Mouse (Mus musculus) kidney, adult 18-20 months (tissue): ENCODE results near the gene Plscr3.
A peak's percentile ranks its signal among the peaks of the same experiment; 100 is the strongest.

Experiments
- DNase-seq: peaks from one replicate; pipeline ENCODE4 v3.0.0; 2021

Plscr3 gene

GRCm38 (mm10) chr11:69846198-69846680, at the start of gene Plscr3:
Gene Plscr3, plus strand, starts transcription at chr11:69846376.
- peak; percentile 95 for DNase-seq

DNA sequence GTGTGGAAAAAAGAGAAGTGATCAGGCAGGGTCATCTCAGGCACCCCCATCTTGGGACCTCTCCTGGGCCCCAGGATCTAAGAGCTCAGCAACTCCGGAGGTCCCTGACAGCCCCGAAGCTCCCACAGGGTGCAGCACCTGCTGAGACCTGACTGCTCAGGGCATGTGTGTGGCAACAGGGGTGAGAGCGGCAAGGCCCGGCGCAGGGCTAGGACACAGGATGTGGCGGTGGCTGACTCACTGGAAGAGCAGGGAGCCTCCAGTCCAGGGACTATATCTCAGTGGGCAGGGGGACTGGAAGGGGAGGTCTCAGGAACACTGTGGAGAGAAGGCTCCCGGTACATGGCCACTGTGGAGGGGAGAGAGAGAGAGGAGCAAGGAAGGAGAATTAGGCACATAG, 48.3 kb upstream of the Plscr3 start:
- no peak for DNase-seq

GRCm38 (mm10) chr11:69799394-69800137, 46.6 kb upstream of the Plscr3 start:
- DNase-seq = no peak

DNA sequence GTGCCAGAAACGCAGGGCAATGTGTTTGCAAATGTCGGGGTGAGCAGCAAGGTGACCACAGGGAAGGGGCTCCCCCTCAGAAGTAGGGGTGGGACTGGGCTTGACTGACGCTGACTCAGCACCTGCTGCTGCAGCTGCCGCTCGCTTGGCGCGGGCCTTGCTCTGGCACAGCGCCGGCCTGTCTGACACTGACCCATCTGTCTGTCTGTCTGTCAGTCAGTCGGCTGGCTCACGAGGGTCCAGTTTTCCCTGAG, 46.1 kb upstream of the Plscr3 start:
- no peak for DNase-seq

DNA sequence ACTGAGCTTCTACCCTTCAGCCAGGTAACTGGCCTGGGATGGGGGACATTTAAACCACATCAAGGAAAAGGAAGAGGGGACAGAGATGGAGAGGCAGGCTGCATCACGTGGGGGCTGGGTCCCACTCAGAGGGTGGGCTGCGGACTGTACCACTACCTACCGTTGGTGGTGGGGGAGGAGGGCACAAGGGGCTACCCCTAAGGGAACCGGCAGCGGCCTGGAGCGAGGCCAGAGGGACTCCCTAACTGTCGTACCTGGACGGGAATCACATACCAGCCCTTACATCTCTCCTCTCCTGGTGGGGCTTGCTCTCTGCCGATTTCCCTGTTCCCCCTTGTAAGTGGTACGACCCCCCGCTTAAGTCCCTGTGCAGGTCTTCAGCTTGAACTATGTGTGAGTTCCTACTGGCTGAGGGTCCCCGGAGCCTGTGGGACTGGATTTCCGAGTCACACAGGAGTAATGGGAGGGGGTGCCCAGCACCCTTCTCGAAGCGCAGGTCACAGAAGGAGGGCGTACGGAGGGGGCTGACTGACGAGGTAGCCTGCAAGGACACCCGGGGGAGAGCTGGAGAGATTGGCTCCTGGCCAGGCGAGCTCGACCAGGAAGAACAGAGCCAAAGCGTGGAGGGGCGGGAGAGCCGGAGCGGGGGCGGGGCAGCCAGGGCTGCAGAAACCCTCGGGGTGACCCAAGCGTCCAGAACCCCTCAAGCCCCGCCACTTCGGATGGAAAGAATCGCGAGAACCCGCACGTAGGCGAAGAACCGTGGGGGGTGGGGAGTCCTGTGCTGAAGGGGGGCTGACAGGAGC, 45.6 kb upstream of the Plscr3 start:
- peak; percentile 54 for DNase-seq

DNA sequence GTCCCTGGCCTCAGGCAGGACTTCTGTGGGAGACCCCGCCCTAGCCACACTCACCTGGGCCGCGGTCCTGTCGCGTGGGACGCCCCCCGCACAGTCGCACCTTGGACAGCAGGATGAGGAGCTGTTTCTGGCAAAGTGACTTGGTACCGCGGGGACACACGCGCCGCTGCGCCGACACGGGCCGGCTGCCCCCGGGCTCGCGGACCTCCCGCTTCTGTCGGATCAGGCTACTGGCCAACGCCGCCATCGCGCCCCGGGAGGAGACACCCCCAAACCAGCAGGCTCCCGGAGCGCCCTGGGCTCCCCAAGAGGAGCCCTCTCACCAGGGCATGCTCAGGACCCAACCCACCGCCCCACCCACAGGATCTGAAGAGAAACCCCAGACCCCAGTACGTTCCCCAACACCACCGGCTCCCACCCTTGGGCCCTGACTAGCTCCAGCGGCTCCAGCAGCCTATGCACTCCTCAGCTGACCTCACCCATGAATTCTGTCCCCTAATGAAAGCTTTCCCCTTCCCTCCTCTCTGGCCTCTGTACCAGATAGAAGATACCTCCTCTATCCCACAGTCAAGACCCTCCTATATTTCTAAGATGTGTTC, 44.7 kb upstream of the Plscr3 start, which contains the start of gene Fgf11:
TSS of gene Fgf11 (minus strand) at position 479 of the 599 bp plus-strand sequence.
- DNase-seq = no peak

GRCm38 (mm10) chr11:69802648-69803105, 43.5 kb upstream of the Plscr3 start:
- peak; percentile 86 for DNase-seq

GRCm38 (mm10) chr11:69803328-69803727, 42.8 kb upstream of the Plscr3 start:
- no peak for DNase-seq

DNA sequence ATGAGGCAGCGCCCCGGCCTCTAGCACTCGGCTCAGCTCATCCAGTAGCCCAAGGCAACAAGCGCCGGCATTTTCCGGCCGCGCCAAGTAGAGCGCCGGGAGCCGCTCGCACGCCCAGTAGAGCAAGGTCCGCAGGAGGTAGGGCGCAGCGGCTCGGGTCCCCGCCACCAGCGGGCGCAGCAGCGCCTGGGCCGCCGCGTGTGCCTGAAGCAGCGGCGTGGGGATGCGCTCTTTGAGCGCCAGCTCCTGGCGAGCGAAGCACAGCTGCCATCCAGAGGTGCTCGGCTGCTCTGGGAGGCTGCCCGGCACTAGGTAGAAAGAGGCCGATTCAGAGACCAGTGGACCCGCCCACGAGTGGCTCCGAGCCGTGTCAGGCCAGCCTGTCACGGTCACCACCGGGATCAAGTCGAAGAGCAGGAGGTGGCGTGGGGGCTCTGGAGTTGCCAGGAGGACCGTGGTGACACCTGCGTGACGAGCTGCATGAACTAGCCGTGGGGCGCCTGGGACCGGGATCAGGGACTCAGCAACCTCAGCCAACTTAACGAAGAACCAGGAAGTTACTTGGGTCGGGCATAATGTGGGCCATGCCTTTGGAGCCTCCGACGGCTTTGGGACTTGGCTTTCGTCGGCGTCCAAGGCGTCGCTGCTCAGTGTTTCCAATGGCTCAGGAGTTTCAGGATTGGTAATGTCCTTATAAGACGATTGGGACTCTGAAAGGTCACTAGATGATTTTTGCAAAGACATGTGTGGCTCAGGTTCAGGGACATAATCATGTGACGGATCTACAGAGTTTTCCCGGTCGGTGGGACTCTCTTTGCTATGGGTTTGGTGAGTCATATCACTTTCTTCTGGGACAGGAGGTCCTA, 42.2 kb upstream of the Plscr3 start:
- peak; percentile 84 for DNase-seq

DNA sequence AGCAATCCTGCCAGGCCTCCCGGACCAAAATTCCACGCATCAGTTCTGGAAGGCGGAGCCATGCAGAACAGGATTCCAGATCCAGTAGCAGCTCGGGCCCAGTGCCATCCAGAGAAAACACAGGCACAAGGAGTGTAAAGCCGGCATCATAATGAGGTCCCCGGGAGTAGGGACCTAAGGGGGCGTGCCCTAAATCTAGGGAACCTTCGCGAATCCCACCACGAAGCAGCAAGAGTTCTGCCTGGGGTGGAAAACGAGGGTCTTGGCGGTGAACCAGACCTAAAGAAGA, 41.6 kb upstream of the Plscr3 start:
- no peak for DNase-seq

DNA sequence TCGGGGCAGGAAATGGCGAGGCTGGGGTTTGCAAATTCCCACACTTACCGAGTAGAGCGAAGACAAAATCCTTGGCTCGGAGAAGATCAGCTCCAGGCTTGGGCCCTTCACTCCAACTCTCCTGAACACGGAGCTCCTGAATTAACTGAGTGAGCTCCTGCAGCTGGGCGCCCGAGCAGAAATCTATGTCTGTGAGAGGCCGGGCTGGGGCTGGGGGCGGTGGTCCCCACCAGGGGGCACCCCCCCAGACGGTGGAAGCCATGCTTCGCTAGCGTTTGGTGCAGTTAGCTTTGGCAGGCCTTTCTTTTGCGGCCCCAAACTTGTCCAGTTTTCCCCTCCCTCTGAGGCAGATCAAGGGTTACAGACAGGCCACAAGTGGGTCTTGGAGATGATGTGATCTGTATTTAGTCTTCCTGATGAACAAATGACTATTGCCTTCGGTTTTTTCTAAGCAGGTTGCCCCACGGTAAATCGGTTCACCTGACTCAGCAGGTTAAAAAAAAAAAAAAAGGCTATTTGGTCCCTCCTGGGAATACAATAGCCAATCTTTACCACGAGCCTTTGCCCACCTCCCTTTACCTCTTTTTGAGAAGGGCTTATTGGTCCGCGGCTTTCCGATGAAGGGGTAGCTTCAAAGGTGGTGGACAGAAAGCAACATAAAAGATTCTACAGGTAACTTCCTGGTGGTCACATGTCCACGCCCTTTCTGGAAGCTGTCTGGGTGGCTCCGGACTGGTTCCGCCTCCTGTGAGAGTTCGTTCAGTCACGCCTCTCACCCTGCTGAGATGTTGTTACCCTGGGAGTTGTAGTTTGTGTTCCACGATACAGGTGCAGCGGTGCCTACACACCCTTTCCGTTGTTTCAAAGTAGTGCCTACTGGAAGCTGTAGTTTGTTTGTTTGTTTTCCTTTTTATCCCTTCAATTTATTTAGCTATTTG, 40.9 kb upstream of the Plscr3 start, which contains the start of gene Tmem102:
TSS of gene Tmem102 (minus strand) at position 653 of the 938 bp plus-strand sequence.
- DNase-seq = peak; percentile 80

- DNase-seq = no peak
Measured at GRCm38 (mm10) chr11:69806378-69806777, 39.8 kb upstream of the Plscr3 start.

DNA sequence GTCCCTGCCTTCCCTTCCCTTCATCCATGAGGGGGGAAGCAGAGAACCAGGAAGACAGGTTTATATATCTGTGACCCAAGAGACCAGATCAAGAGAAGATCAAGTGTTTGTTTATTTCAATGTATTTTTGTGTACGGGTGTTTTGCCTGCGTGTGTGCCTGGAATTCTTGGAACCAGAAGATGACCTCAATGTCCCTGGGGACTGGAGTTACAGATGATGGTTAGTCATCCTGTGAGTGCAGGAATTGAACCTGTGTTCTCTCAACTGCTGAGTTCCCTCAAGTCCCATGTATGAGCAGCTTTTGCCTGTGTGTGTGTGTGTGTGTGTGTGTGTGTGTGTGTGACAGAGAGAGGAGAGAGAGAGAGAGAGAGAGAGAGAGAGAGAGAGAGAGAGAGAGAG, 38.5 kb upstream of the Plscr3 start:
- no peak for DNase-seq

DNA sequence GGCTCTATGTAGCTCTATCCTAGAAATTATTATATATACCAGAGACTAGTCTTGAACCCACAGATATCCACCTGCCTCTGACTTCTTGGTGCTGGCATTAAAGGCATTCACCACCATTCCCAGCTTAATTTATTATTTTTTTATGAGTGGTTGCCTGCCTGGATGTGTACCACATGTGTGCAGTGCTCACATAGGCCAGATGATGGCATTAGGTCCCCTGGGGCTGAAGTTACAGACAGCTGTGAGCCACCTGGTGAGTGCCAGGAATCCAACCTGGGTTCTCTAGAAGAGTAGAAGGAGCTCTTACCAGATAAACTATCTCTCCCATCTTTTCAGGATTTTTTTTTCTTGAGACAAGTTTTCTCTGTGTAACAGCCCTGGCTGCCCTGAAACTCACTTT, 35.9 kb upstream of the Plscr3 start:
- DNase-seq = no peak

DNA sequence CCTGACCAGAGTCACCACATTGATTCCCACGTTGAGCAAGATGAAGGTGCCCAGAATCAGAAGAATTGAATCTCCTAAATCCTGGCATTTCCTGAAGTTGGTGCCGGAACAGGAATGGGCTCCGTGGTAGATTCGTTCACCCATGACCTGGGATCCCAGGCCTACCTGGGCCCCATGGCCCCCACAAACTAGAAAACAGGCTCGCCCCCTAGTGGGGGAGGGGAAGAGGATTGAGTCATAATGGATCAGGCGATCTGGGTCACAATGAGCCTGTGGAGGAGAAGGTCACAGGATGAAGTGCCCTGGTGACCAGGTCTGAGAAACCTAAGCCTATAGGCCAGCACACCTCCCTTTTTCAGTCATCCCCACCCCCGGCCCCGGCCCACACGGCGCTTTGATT, 31.0 kb upstream of the Plscr3 start, which contains the start of gene Gm39566:
TSS of gene Gm39566 (minus strand) at position 144 of the 400 bp plus-strand sequence.
- no peak for DNase-seq

DNA sequence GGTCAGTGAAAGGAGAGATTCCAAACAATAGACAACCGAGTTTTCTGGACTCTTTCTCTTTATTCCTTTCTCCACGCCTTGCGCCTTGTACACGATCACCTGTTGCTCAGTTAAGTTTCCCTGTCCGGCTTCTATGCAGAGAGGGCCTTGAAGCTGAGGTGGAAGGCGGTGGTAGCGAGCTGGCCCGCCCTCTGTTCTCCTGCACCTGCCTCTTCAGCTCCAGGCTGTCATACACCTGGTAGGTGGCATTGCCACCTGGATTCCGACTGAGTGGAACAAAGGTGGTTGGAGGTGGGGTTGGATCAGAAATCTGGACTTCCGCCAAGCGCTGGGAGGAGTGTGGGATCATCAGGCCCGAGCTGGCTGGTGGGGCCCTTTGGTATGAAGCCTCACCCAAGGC, 29.7 kb upstream of the Plscr3 start:
- DNase-seq = no peak

GRCm38 (mm10) chr11:69818365-69818764, 27.8 kb upstream of the Plscr3 start, which contains the start of gene Spem2:
Gene Spem2, minus strand, starts transcription at chr11:69818465.
- no peak for DNase-seq

- no peak for DNase-seq
Measured at GRCm38 (mm10) chr11:69818871-69819270, 27.3 kb upstream of the Plscr3 start.

DNA sequence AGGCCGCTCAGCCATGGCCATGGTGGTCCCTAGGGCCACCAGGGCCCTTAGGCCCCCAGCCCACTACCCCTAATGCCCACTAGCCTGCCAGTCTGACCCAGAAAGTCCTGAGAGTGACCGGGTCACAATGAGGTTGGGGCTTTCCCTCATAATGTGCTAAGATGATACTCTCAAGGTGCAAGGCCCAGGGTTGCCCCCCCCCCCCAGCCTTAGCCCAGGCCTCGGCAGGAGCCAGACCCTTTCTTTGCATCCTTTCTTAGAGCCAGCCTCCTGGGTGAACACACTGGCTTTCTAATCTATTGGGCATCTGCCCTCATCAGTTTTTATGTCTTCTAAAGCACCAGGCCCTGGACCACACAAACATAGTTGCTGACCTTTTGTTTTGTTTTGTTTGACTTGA, 24.1 kb upstream of the Plscr3 start, which contains the start of gene Spem1:
TSS of gene Spem1 (minus strand) at position 101 of the 400 bp plus-strand sequence.
- no peak for DNase-seq

- DNase-seq = no peak
Measured at GRCm38 (mm10) chr11:69823456-69823855, 22.7 kb upstream of the Plscr3 start.

DNA sequence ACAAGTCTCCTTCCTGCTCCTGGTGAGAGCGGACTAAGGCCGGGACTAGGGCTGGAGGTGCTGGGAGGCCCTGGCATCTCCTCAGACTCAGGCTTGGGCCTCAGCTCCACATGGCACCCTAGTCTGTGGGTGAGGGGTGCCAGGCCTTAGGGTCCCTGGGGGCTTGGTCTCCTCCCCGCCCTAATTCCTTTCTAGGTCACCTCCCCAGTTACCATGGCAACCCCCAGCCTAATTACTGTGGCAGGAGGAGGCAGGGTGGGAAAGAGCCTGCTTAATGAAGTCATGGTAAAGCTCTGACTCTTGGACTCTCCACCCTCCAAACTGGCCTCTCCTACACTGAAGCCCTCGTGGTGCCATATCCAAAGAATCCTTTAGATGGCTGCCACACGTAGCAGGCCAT, 17.3 kb upstream of the Plscr3 start:
- no peak for DNase-seq
